Mouse (Mus musculus) testis, adult 2 months (tissue): ENCODE measurements around the gene Pcbp4.
A peak's percentile ranks its signal among the peaks of the same experiment; 100 is the strongest.

Experiments
- CTCF ChIP-seq: fragments of 200-500 bp; IDR thresholded peaks from 2 replicates; pipeline ENCODE4 v1.5.1; 2012; ENCODE audit warnings: low read depth, mild to moderate bottlenecking, inconsistent platforms, low read length, moderate library complexity; ENCODE audit not compliant: control insufficient read depth, insufficient read depth, insufficient replicate concordance
- POLR2A ChIP-seq: fragments of 200-500 bp; IDR thresholded peaks from 2 replicates; pipeline ENCODE4 v1.6.1; 2012; ENCODE audit warnings: low read depth, mild to moderate bottlenecking, inconsistent platforms, low read length, moderate library complexity; ENCODE audit not compliant: control insufficient read depth

DNA sequence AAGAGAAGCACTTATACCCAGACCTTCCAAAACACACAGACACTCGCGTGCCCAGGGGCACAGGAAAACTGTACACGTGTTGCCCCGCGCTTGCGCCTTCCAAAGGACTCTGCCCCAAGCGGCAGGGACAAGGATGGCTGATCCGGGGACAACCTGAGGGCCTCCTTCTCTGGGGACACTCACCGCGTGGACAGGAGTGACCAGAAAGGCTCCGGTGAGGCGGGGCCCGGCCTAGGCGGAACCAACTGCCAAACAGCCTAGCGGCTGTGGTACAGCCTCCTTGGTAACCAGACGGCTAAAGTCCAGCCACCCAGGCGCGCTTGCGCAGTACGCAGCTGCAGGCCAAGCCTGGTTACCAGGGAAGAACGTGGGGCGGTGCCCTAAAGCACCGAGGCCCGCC lies 5.7 kb upstream of the Pcbp4 start, which contains the start of the genes Abhd14b and Abhd14a:
- TF ChIP-seq POLR2A = peak; percentile 85
- TF ChIP-seq CTCF = peak; percentile 35; the same call in 1 of the 2 replicates
